Mouse (Mus musculus): ENCODE data around the gene Got2.

Got2 gene

GRCm38 (mm10) chr8:95888285-95889136 lies at the start of gene Got2:
TSS of gene Got2 (minus strand) at chr8:95888547.
- DNase-seq (ENCODE audit: low spot score) = peak; percentile 96

GRCm38 (mm10) chr8:95932841-95933240 lies 44.5 kb upstream of the Got2 start:
- DNase-seq (ENCODE audit: low spot score) = no peak

GRCm38 (mm10) chr8:95929821-95930220 lies 41.5 kb upstream of the Got2 start:
- peak; percentile 35 for DNase-seq (ENCODE audit: low spot score)

GRCm38 (mm10) chr8:95916106-95916505 lies 27.8 kb upstream of the Got2 start:
- DNase-seq (ENCODE audit: low spot score) = peak; percentile 53

DNA sequence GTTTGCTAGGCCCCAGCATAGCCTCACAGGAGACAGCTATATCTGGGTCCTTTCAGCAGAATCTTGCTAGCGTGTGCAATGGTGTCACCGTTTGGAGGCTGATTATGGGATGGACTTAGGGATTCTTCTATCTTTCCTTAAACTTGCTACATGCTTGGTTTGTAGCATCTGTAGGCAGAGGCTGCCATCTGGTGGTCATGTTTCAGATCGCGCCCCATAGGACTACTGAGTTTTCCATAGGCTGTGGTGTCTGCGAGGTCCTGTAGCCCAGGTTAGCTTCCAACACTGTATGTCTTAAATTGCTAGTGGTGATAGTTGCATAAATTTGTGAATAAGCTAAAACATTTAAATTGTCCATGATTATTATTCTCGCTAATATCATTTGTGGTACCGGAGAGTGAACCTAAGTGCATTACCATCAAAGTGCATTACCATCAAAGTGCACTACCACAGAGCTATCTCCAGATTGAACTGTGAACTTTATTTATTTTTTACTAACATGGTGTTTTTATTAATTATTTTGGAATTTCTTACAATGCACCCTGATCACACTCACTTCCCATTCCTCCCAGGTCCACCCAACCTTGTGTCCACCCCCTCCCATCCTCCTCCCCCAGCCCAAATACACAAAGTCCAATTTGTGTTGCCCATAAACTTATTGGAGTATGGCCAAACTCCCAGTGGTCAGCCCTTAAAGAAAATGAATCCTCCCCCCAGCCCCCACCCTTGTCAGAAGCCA lies 26.7 kb upstream of the Got2 start:
- DNase-seq (ENCODE audit: low spot score) = peak; percentile 88

DNA sequence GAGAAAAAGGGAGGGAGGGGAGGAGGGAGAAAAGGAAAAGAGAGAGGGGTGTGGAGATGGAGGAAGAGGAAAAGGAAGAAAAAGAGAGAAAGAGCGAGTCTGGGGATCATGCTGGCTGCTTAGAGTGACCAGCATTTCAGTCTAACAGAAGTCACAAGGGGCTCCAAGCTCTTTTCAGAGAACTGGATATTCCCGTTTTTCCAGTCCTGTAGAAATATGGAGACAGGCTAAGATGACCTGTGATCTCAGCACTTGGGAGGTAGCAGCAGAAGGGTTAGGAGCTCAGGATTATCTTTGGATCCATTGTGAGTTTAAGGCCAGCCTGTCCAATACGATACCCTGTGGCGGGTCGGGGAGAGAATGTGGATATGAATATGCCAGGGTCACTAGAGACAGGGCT lies 22.9 kb upstream of the Got2 start:
- no peak for DNase-seq (ENCODE audit: low spot score)

DNA sequence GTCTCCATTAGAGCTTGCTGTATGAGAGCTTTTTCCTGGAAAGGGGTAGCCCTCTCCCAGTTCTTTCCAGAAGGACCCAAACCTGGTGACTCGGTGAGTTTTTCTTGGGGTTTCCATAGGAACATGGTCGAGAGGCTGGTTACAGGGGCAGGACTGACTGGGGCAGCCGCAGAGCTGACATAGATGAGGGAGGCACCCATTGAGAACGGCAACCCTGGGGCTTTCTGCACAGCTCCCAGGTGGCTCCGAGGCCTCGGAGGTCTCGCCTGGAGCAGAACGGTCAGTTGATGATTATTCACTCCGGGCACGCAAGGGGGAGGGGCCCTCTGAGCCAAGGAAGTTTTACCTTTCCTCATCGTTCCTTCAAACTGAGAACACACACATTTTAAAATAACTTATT lies 19.5 kb upstream of the Got2 start:
- DNase-seq (ENCODE audit: low spot score) = no peak

- no peak for DNase-seq (ENCODE audit: low spot score)
Measured at GRCm38 (mm10) chr8:95906738-95907137, 18.4 kb upstream of the Got2 start.

DNA sequence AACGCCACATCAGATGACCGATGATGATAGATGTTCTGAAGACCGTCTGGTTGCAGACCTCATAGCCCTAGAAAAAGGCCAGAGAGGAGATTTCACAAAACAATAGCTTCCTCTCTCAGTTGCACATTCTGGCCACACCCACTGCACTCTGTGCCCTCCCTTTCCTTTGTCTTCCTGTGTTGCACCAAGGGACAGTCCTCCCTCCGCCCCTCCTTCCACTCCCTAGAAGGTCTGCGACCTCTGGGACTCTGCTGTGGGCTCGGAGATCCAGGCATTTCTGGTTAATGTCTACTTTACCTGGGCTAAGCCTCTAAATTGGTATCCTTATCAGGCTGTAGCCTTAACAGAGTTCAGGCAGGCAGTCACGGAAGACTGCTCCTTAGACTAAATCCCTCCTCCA lies 13.5 kb upstream of the Got2 start:
- DNase-seq (ENCODE audit: low spot score) = peak; percentile 73

DNA sequence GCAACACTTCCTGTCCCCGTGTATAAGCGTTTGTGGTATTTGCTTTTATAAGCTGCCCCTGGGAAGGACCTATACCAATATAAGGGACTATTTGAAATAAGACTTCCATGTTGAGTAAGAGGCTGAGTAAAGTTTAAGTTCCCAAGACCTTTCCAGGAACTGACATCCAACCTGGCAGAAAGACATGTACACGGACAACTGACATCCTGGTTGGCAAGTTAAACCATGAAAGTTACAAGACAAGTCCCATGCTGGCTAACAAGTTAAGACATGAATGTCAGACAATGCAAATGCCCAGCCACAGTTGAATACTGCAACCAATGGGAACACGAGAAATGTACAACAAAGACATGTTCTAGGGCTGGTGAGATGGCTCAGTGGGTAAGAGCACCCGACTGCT lies 5.4 kb upstream of the Got2 start:
- no peak for DNase-seq (ENCODE audit: low spot score)

- peak; percentile 87 for DNase-seq (ENCODE audit: low spot score)
Measured at GRCm38 (mm10) chr8:95887578-95888284, 616 bp downstream of the Got2 start.

- DNase-seq (ENCODE audit: low spot score) = no peak
Measured at GRCm38 (mm10) chr8:95886647-95887577, 1.4 kb downstream of the Got2 start.

DNA sequence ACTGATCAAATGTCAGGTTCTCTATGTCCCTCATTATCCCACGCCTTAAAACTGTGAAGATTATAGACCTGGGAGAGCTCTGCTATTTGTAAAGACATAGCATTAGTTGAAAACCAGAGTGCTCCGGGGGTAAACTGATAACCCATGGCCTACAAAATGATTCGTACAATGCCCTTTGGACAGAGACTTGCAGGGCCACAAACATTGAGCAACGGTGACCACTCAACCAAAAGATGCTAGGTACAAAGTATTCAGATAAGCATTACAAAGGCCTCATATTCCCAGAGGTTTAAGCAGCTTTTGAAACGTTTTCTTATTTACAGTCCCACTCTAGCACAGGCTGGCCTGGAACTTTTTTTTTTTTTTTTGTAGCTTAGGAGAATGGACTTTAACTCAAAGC lies 2.4 kb downstream of the Got2 start:
- DNase-seq (ENCODE audit: low spot score) = no peak

GRCm38 (mm10) chr8:95885271-95885841 lies 3.0 kb downstream of the Got2 start:
- no peak for DNase-seq (ENCODE audit: low spot score)

- no peak for DNase-seq (ENCODE audit: low spot score)
Measured at GRCm38 (mm10) chr8:95884491-95884890, 3.9 kb downstream of the Got2 start.

- no peak for DNase-seq (ENCODE audit: low spot score)
Measured at GRCm38 (mm10) chr8:95882191-95882590, 6.2 kb downstream of the Got2 start.

DNA sequence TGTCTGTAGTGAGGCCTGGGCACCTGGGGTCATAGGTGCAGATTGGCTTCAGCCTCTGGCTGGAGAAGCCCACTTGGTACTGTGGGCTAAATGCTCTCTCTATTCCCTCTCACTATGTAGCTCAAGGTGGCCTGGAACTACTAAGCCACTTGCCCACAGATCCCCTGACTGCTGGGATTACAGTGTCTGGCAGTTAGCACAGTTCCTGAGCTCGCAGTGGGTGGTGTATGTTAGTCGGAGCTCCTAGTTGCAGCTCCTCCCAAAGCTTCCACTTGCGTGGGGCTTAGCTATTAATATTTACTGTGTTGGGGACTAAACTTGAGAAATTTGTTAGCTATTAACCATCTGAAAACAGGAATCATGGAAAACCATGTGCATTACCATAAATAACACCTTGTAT lies 6.8 kb downstream of the Got2 start:
- no peak for DNase-seq (ENCODE audit: low spot score)

DNA sequence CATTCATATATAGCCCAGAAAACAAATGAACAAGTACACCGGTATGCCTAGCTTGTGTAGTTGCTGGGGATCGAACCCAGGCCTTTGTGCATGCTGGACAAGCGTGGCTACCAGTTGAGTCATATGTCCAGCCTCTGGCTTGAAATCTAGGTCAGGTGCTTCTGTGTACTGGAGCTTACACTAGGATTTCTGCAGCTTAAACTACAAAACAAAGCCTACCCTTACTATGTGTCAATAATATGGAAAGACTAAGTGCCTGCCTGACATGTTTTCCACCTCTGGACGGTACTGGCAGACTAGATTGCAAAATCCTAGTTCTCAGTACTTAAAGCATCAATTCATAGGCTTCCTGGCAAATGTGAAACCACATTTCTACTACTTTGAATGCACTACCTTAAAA lies 8.5 kb downstream of the Got2 start:
- DNase-seq (ENCODE audit: low spot score) = no peak

DNA sequence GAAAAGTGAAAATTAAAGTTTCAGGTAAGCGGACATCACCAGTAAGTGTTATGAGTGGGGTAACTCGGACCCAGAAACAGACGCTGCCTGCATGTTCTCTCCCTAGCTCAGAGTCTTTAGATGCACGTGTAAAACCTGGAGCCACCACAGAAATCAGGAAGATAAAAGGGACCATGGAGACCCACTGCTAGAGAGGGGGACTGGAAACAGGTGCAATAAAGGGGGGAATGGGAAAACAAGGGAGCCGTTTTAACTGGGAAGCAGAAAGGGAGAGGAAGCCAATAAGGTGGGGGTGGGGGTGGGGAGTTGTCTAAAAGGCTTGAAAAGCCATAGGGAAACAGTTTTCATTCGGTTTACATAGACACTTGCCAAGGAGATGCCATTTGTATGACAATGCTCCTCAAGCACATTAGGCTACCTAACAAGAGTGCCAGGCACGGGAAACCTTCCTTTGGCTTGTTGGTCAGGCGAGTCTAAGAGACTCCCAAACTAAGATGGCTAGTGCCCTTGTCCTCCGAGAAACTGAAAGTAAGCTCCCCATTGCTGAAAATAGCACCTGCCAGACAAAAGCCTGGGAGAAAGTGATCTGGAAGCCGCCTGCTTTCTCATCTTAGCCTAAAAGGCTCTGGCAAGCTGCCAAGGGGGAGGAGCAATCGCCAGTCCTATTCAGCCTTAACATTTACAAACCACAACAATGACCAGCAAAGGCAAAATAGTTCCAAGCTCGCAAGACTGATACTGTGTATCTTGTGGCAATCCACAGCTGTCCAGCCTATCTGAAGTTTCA lies 10.0 kb downstream of the Got2 start:
- DNase-seq (ENCODE audit: low spot score) = peak; percentile 23

- DNase-seq (ENCODE audit: low spot score) = no peak
Measured at GRCm38 (mm10) chr8:95875270-95875669, 13.1 kb downstream of the Got2 start.
